Mouse (Mus musculus) cerebellum, adult 18-20 months (tissue): ENCODE data around the gene Drd3.

Experiments used
- DNase-seq, 2 experiments: peaks; one replicate each; pipeline ENCODE4 v3.0.0; 2021

Gene Drd3

DNA sequence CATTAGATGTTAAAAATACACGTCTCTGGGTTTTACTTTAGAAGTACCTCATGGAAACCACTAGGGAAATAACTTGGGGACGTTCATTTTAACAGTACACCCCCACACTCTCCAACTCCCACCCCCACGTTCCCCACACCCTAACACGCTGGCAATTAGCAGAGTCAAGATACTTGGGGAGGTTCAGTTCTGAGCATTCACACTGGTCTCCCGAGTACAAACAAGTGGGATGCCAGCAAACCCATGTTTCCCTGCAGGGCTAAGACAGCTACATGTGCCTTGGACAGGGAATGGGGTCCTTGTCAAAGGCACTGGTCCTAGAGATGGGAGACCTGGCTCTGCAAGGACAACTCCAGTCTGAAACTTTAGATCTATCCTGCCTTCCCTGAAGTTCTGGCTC lies 48.6 kb downstream of the Drd3 start:
- no peak for DNase-seq

DNA sequence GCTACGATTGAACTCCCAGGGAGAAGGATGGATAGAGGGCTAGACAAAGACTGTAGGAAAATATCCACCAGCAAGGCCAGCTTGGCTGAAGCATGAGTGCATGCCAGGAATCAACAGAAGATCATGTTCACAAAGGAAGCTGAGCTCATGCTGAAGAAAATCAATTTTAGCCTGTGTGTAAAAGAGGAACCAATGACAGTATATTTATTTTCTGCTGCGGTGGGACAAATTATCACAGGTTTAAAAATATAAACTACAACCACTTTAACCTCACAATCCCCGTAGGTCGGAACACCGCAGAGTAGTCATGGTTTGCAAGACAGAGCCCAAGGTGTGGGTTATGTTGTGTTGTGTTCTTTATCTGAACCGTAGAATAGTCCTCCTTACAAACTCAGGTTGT lies 50.5 kb downstream of the Drd3 start:
- DNase-seq, result no peak

GRCm38 (mm10) chr16:43807048-43807447 lies 53.2 kb downstream of the Drd3 start:
- no peak for DNase-seq

GRCm38 (mm10) chr16:43809429-43809828 lies 55.6 kb downstream of the Drd3 start:
- no peak for DNase-seq

- no peak for DNase-seq
Measured at GRCm38 (mm10) chr16:43811402-43811801, 57.6 kb downstream of the Drd3 start.

- DNase-seq, result peak; percentile 28 to 41
Measured at GRCm38 (mm10) chr16:43814644-43815043, 60.8 kb downstream of the Drd3 start.

DNA sequence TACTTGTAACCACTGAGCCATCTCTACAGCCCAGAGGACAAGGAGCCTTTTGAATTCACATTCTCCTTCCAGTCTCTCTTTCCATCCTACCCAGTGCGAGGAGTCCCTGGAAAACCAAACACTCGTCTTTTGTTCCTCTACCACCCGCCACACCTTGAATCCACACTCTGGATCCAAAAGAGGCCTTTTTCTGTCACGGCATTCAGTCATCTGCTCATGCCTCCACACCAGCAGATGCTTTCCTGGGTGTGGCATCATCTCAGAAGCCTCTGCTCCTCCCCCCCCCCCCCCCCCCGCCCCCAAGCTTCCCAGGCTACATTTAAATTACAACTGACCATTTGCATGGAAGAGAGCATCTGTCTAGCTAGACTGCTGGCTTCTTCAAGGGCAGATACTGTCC lies 62.5 kb downstream of the Drd3 start:
- DNase-seq, result no peak

DNA sequence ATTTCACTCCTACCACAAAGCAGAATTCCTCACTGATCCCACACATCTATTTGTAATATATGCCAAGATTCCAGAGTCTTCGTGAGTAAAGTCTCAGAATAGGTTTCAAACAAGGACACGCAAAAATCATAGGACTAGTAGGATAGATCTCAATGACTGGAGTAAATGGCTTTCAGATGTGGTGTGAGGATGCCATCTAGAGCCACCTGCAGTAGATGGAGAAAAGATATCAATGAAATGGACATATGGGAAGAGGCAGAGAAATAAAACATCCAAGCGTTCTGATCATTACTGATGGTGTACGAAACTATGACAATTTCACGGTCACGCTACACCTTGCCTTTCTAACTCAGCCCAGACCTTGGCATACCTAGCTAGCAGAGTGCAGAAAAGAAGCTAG lies 64.6 kb downstream of the Drd3 start:
- no peak for DNase-seq

DNA sequence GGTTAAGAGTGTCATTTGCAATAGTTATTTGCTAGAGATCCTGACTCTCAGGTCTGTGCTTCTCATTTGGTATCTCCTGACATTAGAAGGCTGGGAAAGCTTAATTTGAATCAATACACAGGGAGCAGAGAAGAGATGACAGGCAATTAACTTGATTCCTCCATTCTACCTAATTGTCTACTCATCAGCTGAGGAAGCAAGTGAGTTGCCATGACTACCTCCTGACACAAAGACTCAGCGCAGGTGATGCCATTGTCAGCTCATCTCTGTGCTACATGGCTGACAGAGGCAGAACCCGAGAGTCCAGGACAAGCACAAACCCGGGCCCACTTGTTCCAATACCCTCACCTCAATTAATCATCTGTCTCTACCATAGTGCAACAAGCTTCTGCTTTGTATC lies 73.7 kb downstream of the Drd3 start:
- DNase-seq, result no peak

GRCm38 (mm10) chr16:43831957-43832356 lies 78.1 kb downstream of the Drd3 start:
- DNase-seq, result no peak

DNA sequence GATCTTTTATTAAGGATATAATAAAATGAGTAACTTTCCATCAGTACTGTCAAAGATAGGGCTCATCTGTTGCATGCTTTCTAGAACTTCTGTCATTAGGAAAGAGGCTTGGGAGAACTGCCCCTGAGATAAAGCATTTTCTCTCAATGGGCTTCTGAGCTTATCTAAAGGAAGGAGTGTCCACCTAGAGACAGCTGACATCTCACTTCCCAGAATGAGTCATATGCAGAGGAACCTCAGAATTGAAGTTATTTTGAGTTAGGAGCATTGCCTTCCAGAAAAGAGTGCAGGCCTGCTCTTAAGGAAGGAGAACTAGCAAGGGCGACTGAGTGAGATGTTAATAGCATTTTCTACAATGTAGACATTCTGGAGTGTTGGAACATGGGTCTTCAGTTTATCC lies 87.4 kb downstream of the Drd3 start:
- DNase-seq, result no peak

DNA sequence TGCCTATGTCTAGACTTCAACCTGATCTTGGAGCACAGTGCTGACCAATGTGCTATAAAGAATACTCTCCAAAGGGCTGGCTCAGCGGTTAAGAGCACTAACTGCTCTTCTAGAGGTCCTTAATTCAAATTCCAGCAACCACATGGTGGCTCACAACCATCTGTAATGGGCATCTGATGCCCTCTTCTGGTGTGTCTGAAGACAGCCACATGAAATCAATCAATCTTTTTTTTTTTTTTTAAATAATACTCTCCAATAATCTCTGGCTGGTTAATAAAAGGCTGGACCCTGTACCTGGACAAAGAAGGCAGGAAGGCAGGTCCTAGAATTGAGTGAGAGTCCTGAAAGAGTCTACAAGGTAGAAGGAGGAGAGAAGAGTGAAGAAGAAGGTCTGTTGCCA lies 96.0 kb downstream of the Drd3 start:
- DNase-seq, result no peak

GRCm38 (mm10) chr16:43858941-43859476 lies 105.2 kb downstream of the Drd3 start:
- DNase-seq, result no peak

DNA sequence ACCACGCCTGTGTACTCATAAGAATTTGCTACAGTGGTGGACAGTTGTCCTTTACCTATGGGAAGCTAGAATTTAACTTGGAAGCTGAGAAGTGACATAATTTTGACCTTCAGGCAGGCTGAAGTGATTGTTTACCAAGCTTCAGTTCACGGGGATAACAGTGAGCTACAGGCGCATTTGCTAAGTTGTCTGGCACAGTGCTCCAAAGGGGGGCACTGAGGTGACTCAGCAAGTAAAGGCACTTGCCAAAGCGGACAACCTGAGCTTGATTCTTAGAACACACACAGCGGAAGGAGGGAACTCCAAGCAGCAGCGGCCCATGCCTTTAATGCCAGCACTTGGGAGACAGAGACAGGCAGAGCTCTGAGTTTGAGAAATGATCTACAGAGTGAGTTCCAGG lies 106.8 kb downstream of the Drd3 start:
- DNase-seq, result no peak

- no peak for DNase-seq
Measured at GRCm38 (mm10) chr16:43869805-43870204, 116.0 kb downstream of the Drd3 start.

DNA sequence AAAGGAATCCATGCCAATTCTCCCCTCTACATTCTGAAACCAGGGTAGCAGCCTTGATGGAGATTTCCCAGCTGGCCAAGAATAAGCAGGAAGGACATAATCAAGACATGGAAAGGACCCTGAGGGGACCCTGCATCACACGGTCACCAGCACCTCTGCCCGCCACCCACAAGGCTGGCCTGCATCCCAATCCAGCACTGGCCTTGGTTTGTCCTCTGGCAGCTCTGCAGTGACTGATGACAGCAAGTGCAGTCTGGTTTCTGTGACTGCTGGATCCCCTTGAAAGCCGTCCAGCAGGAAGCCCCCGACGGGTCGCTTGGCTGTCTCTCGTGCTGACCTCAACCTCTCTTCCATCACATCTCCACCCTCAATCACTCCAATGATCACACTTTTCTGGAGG lies 117.6 kb downstream of the Drd3 start:
- no peak for DNase-seq
